Mouse (Mus musculus) thymus, postnatal 25 days (tissue): ENCODE results near the gene Lta.

ENCODE experiments used
- DNase-seq: peaks from one replicate; pipeline ENCODE4 v3.0.0; 2022

Lta gene

DNA sequence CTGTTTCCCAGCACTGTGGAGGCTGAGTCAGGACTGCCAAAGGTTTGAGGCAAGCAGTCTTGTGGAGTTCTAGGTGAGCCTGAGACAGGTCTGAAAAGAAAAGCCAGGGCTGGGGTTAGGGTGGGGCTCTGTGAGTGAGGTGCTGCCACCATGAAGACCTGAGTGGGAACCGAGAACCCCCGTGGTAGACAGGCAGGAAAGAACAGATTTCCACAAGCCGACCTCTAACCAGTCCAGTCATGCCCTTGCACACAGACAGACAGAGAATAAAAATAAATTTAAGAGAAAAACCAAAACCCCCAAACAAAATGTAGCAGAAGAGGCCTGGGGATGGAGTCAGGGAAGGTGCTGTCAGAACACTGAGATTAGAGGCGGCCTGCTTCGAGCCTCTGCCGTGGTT is 29.8 kb downstream of the Lta start:
- DNase-seq, result no peak

DNA sequence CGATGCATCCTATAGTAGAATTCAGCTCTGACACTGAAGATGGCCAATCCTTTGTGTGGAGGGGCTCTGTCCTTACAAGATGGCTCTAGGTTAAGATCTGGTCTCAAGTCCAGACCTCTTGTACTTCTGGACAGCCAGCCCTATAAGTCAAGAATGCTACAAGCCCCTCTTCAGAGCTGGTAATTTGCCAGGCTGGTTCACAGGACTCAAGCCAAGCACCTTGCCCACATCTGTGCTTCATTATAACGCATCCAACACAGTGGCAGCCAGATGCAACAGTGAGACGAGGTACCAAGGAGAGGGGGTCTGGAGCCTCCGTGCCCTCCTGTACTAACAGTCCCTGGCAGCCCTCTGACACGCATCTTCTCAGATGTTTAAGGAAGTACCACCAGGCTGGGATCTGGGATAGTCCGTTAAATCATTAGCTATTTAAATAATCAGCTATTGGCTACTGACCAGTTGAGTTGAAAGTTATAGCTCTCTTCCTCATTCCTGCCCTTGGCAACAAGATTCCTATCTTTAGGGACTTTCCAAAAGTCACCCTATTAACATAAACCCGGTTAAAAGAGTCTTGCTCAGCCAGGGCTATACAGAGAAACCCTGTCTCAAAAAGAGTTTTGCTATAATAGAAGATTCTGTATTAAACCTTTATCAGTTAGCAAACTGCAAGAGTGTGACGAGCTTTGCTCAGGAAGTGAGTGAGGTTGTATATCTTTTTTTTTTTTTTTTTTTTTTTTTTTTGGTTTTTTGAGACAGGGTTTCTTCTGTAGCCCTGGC is 30.8 kb downstream of the Lta start:
- no peak for DNase-seq

DNA sequence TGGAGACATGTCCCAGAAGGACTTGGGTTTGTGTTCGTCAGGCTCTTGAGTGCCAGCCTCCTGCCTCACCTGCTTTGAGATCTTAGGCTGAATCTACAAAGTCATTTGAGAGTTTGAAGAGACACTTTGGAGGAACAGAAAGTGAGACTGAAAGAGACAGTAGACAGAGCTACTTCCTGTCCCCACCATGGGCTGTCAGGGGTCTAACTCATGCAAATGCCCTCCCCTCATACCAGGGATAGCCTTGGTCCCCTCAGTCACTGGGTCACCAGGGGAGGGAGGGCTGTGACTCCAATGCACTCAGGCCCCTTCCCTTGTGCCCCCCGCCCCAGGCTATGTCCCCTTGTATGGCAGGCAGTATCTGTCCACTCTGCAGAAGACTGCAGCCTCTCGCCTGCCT is 31.8 kb downstream of the Lta start:
- DNase-seq, result no peak

DNA sequence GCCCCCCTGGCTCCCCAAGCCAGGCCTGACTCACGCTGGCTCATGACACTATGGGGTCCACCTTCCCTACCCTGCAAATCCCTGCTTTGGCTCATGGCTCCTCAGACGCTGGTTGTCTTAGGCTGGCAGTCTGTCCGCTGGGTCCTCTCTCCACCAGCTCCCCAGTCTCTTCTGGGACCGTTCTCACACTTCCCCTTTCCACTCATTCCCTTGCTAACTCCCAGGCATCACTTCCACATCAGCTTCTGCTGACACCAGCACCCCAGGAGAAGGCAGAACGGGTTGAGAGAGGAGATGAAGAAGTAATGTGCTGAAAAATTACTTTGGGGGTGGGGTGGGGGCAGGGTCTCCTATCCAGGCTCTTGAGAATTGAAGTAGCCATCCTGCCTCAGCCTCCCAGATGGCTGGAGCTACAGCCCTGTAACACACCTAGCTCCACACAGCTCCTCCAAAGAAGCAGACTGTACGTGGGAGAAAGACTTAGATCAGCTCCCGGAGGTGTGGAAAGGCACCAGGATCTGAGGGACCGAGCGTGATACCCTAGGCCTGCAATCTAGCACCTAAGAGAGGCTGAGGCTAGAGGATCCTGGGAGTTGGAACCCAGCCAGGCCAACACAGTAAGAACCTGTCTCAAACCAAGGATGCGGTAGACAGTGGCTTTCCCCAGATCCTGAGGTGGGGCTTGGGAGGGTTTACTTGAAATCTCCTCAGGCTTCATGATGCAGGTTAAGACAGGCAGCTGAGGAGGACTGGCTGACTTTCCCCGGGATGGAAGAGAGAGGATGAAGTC is 32.5 kb downstream of the Lta start:
- no peak for DNase-seq

DNA sequence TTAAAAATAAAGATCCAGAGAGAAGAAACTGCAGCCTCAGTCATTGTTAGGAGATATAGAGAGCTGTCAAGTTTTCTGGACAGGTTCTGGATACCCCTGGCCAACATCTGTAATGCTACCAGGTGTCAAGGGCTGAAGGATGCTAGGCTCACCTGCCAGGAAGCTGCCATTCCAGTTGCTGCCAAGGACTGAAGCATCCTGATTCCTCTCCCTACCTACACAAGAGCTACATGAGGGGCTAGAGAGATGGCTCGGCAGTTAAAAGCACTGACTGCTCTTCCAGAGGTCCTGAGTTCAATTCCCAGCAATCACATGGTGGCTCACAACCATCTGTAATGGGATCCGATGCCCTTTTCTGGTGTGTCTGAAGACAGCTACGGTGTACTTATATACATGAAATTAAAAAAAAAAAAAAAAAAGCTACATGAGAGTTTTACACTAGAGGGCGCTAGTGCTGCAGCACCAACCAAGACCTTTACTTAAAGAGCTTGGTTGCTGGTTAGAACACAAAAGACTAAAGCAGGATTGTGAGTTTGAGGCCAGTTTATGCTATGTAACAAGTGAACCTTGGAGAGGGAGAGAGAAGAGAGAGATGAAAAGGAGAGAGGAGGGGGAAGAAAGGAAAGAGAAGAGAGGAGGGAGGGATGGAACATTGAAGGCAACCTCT is 36.5 kb downstream of the Lta start:
- DNase-seq, result peak; percentile 37

DNA sequence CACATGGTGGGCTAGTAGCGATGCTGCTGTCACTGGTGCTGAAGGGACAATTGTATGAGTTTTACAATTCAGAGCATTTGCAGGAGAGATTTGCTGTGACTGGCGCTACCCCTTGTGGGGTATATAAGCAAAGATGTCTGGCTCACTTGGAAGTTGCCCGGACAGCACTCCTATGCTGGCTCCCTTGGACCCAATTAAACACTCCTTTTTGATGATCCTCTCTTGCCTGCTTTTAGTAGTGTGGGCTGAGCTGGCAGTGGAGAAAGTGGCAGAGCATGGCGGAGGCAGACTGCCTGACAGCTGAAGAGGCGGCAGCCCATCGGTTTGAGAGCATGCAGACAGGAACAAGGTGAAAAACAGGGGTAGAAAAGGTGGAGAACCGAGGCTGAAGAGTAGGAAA is 37.4 kb downstream of the Lta start:
- no peak for DNase-seq

DNA sequence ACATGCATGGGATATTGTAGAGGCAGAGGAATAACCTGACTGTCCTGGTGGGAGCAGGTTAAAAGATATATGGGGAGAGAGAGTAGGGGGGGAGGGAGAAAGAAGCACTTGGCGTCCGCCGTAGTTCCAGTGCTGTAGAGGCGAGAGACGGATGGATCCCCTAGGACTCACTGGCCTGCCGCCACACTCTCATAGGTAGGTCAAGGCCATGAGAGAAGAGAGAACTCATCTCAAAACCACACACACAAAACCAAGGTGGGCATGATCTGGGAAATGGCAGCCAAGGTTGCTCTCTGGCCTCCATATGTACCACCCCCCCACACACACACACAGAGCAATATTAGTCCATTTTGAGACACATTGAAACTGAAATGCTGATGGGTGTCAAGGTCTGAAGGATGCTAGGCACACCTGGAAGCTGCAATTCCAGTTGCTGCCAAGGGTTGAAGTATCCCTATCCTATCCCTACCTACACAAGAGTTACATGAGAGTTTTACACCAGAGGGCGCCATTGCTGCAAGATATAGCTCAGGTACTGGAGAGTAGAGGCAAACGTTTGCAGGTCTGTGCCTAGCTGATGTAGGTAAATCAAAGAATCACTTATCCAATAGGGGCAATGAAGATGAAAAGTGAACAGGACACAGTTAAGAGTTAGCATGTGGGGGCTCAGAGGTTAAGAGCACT is 38.7 kb downstream of the Lta start:
- DNase-seq, result peak; percentile 76

DNA sequence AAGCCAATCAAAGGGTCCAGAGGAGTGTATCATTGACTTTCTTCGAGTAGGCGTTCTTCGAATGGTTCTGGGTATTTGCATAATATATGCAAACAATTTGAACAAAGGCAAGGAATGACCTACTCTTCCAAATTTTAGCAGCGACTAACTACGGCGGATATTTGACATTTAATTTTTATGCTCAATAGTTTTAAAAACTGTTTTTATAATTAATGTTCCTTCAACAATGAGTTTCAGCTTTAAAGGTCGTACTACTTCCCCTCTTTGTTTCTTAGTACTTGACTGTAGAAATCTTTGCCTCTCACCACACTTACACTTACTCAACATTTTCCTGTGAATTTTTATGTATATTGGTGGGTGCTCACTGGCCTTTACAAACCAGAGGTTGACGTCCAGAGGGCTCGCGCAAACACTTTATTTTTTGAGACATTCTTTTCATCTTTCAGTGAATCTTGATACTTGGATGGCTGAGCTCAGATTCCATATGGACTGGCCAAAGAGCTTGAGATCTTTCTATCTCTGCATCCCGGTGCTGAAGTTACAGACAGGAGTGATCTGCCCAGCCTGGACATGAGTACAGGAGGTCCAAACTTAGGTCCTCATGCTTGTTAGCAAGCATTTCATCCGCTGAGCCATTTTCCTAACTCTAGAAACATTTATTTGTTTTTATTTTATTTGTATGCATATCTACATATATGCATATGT is 39.5 kb downstream of the Lta start:
- no peak for DNase-seq

DNA sequence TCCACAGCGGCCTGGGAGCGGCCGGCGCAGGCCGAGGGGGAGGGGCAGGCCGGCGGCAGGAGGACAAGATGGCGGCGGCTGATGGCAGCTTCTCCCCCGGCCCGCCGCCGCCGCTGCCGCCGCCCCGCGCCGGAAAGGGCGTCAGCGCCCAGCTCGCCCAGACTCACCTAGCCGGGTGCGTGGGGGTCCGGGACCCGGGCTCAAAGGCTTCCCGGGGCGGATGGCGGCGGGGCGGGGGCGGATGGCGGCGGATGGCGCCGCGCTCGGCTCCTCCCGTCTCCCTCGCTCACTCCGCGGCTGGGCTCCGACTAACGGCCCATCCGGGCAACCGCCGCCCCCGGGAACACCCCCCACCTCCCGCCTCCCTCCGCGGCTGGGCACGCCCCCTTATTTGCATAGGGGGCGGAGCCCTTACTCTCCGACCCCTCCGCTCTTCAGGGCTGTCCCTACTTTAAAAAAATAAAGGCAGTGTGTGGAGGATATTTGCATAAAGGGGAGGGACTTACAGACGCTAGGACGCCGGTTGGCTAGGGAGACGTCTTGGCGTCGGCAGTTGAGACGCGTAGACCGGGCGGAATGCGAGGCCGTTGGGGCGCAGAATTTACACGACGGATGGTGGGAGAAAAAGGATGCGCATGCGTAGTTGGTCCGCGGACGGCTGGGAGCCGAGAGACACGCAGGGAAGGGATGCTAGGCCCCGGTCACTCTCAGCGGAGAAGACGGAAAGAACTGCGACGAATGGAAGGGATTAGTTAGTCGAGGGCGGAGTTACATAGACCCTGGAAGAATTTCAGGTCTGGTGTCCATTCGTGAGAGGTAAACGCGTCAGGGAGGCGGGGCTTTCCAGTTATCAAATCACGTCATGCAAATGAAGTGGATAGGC is 40.3 kb downstream of the Lta start, which contains the start of gene Prrc2a:
TSS of gene Prrc2a (minus strand) at position 330 of the 883 bp plus-strand sequence.
- peak; percentile 96 for DNase-seq

DNA sequence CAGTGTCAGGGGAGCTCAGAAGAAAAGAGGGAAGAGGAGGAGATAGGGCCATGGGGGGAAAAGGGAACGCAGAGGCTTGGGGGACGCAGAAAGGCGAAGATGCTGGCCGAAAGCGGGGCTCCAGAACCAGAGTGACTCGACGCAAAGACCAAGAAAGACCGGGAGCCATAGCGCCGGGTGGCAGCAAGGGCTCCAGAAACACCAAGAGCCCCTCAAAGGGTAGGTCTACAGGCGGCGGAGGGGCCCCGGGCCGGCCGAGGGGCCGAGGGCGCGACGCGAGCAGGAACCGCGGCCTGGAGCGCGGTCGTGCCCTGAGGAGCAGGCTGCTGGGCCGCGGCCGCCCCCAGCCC is 41.0 kb downstream of the Lta start:
- DNase-seq, result no peak

DNA sequence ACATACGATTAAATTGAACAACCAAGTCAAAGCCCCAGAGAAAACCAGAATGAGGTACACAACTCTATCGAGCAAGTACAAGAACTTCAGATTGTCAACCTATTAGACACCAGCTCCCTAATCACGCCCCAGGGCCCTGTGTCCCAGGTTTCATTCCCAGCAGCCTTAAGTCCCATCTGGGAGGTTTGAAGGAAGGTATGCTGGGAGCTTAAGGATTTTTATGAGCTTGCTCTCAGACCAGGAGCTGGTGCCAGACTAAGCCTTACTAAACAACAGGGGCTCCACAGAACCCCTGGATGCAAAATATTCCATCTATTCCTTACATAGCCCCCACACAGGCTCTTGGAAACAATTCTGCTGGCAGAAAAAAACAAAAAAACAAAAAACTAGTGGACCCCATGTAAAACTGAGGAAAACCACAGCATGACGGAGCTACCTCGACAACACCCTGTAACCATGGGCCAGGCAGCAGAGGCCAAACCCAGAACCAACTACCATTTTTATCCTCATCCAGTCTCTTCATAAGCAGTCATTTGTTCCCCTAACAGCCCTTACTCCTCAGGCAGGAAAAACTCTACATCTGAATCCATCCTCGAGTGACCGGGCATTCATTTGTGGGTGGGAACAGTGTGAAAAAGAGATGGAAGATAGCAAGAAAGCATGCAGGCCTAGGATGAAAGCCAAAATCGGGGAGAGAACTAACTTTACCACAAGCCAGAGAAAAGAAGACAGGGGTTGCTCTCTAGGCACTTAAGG is 41.6 kb downstream of the Lta start:
- DNase-seq, result no peak

DNA sequence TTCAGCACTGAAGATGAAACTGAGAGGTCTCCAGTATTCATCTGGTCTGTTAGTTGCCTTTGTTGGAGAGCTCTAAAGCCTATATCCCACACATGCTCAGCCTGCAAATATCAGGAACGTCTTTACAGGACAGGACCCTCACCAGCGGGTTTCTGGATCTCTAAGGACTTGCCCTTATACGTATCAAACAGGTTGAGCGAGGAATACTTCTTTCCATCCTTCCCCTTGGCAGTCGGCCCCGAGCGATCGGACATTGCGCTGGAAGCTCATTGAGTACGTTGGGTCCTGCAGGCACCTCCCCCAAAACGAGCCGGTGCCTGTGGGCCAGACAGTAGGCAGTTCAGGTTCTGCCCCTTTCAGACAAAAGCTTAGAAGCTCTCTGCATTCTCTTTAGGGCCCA is 42.4 kb downstream of the Lta start:
- DNase-seq, result no peak

DNA sequence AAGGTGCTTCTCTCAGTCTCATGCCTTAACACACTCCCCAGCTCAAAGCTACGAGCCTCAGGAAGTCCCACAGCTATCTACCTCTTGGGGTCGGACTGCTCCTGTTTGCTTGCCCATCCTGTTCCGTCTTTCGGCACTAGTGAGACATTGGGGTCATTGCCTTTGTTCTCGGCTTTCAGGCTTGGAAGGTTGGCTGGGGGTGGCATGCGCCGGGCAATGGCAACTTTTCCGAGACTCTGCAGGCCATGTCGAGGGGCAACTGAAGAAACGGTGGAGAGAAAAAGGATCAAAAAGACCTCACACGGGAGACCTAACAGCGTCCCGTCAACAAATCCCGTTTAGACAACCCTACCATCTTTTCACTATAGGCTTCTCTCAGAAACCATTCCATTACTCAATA is 43.0 kb downstream of the Lta start:
- no peak for DNase-seq

DNA sequence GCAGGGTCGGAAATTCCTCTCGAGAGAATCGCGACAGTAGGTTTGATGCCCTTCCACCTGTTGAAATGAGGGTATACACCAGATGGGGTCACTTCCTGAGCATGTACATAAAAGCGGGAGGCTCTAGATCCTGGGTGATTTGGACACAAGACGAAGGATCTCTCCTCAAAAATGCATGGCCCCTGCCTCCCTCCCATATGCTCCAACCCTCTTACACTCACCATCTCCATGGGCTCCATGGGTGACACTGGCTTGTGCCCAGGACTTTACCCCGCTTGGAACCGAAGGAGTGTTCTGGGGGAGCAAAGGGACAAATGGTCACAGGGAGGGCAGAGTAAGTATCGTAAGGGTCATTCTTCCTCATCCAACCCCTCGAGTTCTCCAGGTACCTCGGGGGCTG is 43.7 kb downstream of the Lta start:
- no peak for DNase-seq

DNA sequence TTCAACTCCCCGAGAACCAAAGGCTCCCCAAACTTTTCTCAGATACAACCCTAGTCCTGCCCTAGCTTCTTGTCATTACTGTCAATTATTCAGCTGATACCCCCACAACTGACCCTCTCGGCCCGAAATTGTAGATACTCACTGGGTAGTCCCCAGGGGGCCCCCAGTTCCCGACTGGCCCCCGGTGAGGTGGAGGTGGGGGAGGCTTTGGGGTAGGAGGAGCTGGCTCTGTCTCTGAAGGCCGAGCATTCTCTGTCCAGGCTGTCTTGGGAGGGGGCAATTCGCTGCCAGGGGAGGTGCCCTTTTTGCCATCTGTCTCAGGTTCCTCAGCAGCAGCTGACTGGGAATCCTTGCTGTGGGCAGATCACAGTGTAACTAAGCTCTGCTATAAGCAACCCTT is 45.5 kb downstream of the Lta start:
- DNase-seq, result no peak

DNA sequence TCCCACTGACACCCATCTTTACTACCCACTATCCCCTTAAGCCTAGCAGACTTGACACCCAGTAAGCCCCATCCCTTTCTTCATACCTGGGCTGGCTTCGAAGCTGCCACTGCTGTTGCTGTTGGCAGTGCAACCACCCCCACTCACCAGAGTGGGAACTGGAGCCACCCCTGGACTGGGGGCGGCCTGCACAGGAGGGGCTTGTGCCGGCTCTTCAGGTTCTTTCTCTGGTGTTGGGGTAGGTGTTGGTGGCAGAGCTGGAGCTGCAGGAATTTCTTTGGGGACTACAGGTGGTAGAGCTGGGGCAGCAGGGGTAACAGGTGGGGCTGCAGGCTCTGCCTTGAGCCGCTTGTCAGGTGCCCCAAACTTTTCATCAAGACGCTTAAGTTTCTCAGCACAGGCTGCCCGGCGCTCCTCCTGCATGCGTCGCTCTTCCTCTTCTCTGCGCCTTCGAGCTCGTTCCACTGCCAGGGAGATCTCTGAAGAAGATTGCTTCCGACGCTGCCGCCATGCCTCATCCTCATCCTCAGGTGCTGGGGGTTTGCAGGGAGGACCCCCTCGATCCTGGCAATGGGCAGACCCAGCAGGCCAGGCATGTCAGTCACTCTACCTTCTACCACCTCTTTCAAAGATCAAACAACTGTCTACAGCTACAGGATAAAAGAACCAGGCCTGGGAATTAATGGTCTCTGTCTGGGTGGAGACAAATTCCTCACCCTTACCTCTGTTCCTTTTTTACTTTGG is 46.1 kb downstream of the Lta start:
- no peak for DNase-seq

DNA sequence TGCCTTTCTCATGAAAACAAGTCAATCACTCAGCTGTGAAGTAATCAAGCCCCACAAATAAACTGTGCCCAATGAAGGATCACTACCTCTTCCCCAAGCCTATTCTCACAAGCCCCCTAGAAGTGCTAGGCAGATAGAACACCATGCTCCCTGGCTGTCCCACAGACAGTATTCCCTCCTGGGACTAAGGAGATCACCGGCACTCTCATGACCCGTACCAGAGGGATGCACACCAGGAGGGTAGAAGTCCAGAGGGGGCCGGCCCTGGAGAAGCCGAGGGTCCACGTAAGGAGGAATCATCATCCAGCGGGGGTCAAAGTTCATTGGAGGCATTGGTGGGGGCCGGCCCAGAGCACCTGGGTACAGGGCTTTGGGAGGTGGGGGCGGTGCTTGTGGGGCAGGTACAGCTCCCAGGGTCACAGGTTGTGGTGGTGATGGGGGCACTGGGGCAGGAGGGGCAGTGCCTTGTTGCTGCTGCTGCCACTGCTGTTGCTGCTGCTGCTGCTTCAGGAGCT is 47.4 kb downstream of the Lta start:
- no peak for DNase-seq

DNA sequence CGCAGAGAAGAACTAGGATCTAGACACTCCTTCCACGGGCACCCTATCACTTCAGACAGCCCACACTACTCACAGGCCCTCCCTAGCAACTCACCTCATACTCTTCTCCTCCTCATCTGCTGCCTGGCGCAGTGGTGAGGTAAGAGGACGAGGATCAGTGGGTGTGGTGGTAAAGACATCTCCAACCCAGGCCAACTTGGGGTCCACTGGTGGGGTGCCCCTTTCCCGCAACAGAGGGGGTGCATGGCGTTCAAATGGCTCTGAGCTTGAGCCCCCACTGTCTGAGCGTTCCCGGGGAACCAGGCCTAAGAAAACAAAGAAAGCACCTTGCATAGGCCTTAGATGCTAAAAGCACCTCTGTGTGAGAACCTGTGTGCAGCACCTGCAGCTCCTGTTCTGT is 47.9 kb downstream of the Lta start:
- no peak for DNase-seq

DNA sequence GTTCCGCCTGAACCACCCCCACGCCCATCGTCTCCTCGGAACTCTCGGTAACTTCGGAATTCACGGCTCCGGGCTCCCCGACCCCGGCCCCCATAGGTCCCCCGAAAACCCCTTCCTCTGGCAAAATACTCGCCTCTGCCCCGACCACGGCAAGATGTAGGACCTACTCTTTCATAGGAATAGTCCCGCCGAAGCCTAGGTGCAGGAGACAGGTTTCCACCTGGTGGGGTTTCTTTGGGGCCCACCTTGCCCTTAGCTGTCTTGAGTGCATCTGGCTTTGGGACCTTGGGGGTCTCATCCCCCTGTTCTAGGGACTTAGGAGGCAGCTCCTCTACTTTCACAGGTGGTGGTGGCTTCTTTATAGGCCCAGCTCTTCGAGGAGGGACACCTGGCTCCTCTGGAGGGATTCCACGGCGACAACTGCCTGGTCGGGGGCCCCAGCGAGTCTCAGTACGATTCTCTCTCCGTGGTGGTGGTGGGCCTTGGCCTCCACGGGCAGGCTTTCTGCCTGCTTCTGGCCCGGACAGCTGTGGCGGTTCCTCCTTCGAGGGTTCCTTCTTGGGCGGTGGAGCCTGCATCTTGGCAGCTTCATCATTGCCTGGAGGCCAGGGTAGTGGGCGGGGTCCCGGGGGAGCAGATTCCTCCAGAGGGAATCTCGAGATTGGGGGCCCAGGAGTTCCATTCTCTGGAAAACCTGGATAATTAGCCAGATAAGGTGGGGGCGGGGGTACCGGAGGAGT is 48.5 kb downstream of the Lta start:
- DNase-seq, result no peak
